Comparison of ENCODE assay signal across 8 mouse cellular contexts in the genomic region with DNA sequence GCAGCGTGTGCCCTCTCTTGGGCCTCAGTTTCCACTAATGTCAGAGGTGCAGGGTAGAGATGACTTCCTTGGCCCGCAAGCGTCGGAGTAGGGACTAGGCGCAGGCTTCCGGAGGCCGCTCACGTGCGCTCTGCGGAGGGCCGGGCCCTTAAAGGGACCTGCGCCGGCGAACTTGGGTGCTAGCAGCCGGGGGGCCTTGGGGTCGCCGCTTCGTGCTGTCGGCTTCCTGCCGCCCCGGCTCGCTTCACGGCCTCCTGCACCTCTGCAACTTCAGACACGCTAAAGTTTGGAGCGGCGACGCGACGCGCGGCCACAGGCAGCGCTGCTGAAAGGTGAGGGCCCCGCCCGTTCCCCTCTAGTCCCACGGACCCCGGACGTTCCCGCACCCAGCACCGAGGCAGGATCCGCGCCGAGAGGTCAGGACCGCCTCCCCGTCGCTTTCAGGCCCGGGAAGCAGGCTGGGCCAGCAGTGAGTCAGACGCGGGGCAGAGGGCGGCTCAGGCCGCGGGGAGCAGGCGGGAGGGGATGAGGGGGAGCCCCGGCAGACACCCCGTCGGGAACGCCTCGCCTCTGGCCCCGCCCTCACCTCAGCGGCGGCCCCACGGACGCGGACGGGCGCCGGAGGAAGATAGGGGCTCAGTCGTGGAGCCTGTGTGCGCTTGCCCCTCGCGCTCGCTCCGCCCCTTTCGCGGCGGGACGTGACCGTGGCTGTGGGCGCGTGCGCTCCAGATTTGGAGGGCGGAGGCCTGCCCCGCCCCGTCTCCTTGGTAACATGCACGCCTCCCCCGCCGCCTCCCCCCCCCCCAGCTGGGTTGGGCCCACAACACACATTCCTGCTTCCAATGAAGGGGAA. TPM values are rescaled to one million over a fixed set of nuclear protein-coding genes. Genes with fewer than 3 reads are reported as not detected.
DNase-seq lines count a peak whose midpoint lies in the region; ATAC-seq and TF ChIP-seq lines count a peak whose summit lies in the region.

A gene (minus strand): TSS at position 679 of the 853 bp plus-strand sequence.

- H3K4me3 ChIP-seq in cerebellum, adult 2 months (replicated peaks; ENCODE audit: insufficient read depth, low read depth, low read length): peak within 1 kb of the TSS; percentile 99

- peak; percentile 40 to 67 for ATAC-seq in hematopoietic stem cell, adult 5-6 weeks (replicated peaks in 1 of 2; ENCODE audit: insufficient read depth in 1 of 2, low FRiP score in 2 of 2, low TSS enrichment in 1 of 2, low read depth in 1 of 2, poor library complexity in 2 of 2, severe bottlenecking in 2 of 2)

- peak; percentile 22 for DNase-seq in MEL-GATA-1-ER (ENCODE audit: extremely low read depth, low read depth)
- peak; percentile 87 to 90 for DNase-seq in cerebellum, adult 2 months
- DNase-seq in forelimb bud, embryonic 11.5 days (ENCODE audit: low read depth, low spot score): peak; percentile 70
- DNase-seq in layer of hippocampus, postnatal 14 days (ENCODE audit: low spot score in 2 of 2): peak; percentile 68 to 86
- DNase-seq in lung, postnatal 14 days: peak; percentile 86
- peak; percentile 71 for DNase-seq in retina, adult 2 months (ENCODE audit: low read depth, low spot score)
- peak; percentile 85 to 92 for DNase-seq in thymus, postnatal 36 days

- TF ChIP-seq POLR2A in cerebellum, adult 2 months (IDR thresholded peaks at IDR 0.05; ENCODE audit: borderline replicate concordance, insufficient read depth, low read length): peak; percentile 56

- WGBS in cerebellum, adult 2 months: under 1% methylated on average over 86 of the region's 86 CpGs

- peak within 1 kb of the TSS; percentile 33; the same call in 1 of the 2 replicates for H3K27ac ChIP-seq in cerebellum, adult 2 months (ENCODE audit: insufficient read depth, low read length)

- peaks cover 5% of the 10 kb centered on the region; the same call in 1 of the 2 replicates for H3K4me1 ChIP-seq in cerebellum, adult 2 months (ENCODE audit: control insufficient read depth, insufficient read depth, low read length)

- no peak for TF ChIP-seq CTCF in cerebellum, adult 2 months (IDR thresholded peaks at IDR 0.05; ENCODE audit: borderline replicate concordance, insufficient read depth, low read depth, low read length)

- no peaks in the 10 kb centered on the region for H3K27me3 ChIP-seq in cerebellum, adult 2 months (ENCODE audit: control insufficient read depth, insufficient read depth, low read length)

RNA-seq across cellular contexts. Expression of the gene that starts here (rescaled TPM):
- 96.5 and 102 TPM in 2 replicates for polyA plus RNA-seq in cerebellum, adult 2 months (2012; rRNA removed)
- total RNA-seq in hematopoietic stem cell, adult 5-6 weeks (2017): 13.9 and 27.9 TPM in 2 replicates
- 10 to 100 TPM; 92.2 to 99.8 TPM for total RNA-seq in layer of hippocampus, postnatal 14 days (2021)

Comparison
In these comparisons a context has a peak if more than half of its experiments do, and no peak if none do; other contexts are left out.
1. Peak in every context shown above with its lines: DNase-seq, ATAC-seq, H3K4me3 ChIP-seq and H3K27ac ChIP-seq.
2. DNase-seq: peak in every context shown above with its lines; median percentile 88 in cerebellum, adult 2 months; 88 in thymus, postnatal 36 days; 86 in lung, postnatal 14 days; 77 in layer of hippocampus, postnatal 14 days; 71 in retina, adult 2 months; 70 in forelimb bud, embryonic 11.5 days; 22 in MEL-GATA-1-ER.